Mouse (Mus musculus) hindbrain, embryonic 16.5 days (tissue): ENCODE measurements around the gene Olfr103. TPM values are rescaled to one million over a fixed set of nuclear protein-coding genes. Genes with fewer than 3 reads are reported as not detected.

Experiments used
- ATAC-seq: fragments of 200-750 bp; cut with Nextera tagmentation; 2 replicates; pipeline ENCODE4 v1.8.0; 2017; ENCODE audit warnings: moderate TSS enrichment, moderate library complexity
- H3K27ac ChIP-seq: fragments of 300-500 bp; sonication (generic); 2 replicates; pipeline ENCODE4 v1.5.1; 2014; ENCODE audit warnings: low read depth, mild to moderate bottlenecking, control low read depth, low read length, moderate library complexity
- H3K27me3 ChIP-seq: fragments of 300-500 bp; sonication (generic); replicated peaks from 2 replicates; pipeline ENCODE4 v1.6.1; 2014; ENCODE audit warnings: low read length; ENCODE audit not compliant: control insufficient read depth, insufficient read depth
- H3K36me3 ChIP-seq: fragments of 300-500 bp; sonication (generic); 2 replicates; pipeline ENCODE4 v1.6.1; 2014; ENCODE audit warnings: mild to moderate bottlenecking, low read length, moderate library complexity, mixed read lengths; ENCODE audit not compliant: control insufficient read depth, insufficient read depth
- H3K4me1 ChIP-seq: fragments of 300-500 bp; sonication (generic); 2 replicates; pipeline ENCODE4 v1.6.1; 2014; ENCODE audit warnings: low read depth, low read length; ENCODE audit not compliant: control insufficient read depth, insufficient read depth
- H3K4me2 ChIP-seq: fragments of 300-500 bp; sonication (generic); 2 replicates; pipeline ENCODE4 v1.6.1; 2014; ENCODE audit warnings: mild to moderate bottlenecking, low read length, control low read depth, moderate library complexity
- H3K4me3 ChIP-seq: fragments of 300-500 bp; sonication (generic); 2 replicates; pipeline ENCODE4 v1.5.1; 2014; ENCODE audit warnings: mild to moderate bottlenecking, low read length, control low read depth, moderate library complexity
- H3K9ac ChIP-seq: fragments of 300-500 bp; sonication (generic); 2 replicates; pipeline ENCODE4 v1.6.1; 2014; ENCODE audit warnings: low read depth, mild to moderate bottlenecking, control low read depth, low read length, moderate library complexity
- H3K9me3 ChIP-seq: fragments of 300-500 bp; sonication (generic); 2 replicates; pipeline ENCODE4 v1.6.1; 2014; ENCODE audit warnings: mild to moderate bottlenecking, low read length, moderate library complexity; ENCODE audit not compliant: control insufficient read depth
- WGBS: fragments of 180-500 bp; shearing (Covaris S2); extraction: QIAGEN DNeasy Blood & Tissue Kit; methylation state at CpG from one replicate; pipeline ENCODE4 v1.1.7; 2014; 5-methylcytosine and 5-hydroxymethylcytosine counted together
- polyA plus RNA-seq: library from polyadenylated mRNA; unstranded; fragments of >200 nt; fragmentation: Nextera tagmentation; extraction: Ambion mirVana; gene quantifications from 2 replicates; pipeline ENCODE4 v1.2.1, GENCODE M21; 2015

Gene Olfr103
- not detected in 2 replicates for polyA plus RNA-seq

- Histone ChIP-seq H3K4me3 (no peak within 1 kb of the TSS), H3K27me3 (no peaks in the 10 kb centered on the region), H3K36me3 (no peaks in the 10 kb centered on the region), H3K9me3 (no peaks in the 10 kb centered on the region), H3K4me1 (no peaks in the 10 kb centered on the region), H3K27ac (no peak within 1 kb of the TSS), H3K9ac (no peak within 1 kb of the TSS), H3K4me2 (no peak within 1 kb of the TSS)
- ATAC-seq = no peak
- WGBS = 93% methylated on average over 2 of the region's 2 CpGs
These were observed at the start of gene Olfr103 for GRCm38 (mm10) chr17:37339598-37339997. Olfr103 (minus strand) TSS chr17:37339698.

- H3K4me1 ChIP-seq = no peaks in the 10 kb centered on the region
- no peak within 1 kb of the TSS for H3K9ac ChIP-seq
- no peaks in the 10 kb centered on the region for H3K36me3 ChIP-seq
- H3K27me3 ChIP-seq = no peaks in the 10 kb centered on the region
- ATAC-seq = no peak
- no peak within 1 kb of the TSS for H3K4me3 ChIP-seq
- no peaks in the 10 kb centered on the region for H3K9me3 ChIP-seq
- H3K27ac ChIP-seq = no peak within 1 kb of the TSS
- no peak within 1 kb of the TSS for H3K4me2 ChIP-seq
These were observed 39.2 kb upstream of the Olfr103 start, which contains the start of gene Olfr105-ps for GRCm38 (mm10) chr17:37378733-37379132. Olfr105-ps (plus strand) TSS chr17:37379033.

GRCm38 (mm10) chr17:37359282-37359681 lies 19.8 kb upstream of the Olfr103 start, which contains the start of gene Olfr104-ps:
Olfr104-ps (plus strand) TSS chr17:37359582.
- H3K36me3 ChIP-seq = no peaks in the 10 kb centered on the region
- no peak within 1 kb of the TSS for H3K4me2 ChIP-seq
- no peaks in the 10 kb centered on the region for H3K9me3 ChIP-seq
- no peak for ATAC-seq
- H3K4me1 ChIP-seq = no peaks in the 10 kb centered on the region
- H3K27me3 ChIP-seq = no peaks in the 10 kb centered on the region
- H3K27ac ChIP-seq = no peak within 1 kb of the TSS
- H3K9ac ChIP-seq = no peak within 1 kb of the TSS
- no peak within 1 kb of the TSS for H3K4me3 ChIP-seq

GRCm38 (mm10) chr17:37316954-37317353 lies 22.5 kb downstream of the Olfr103 start, which contains the start of gene Olfr102:
Olfr102 (minus strand) TSS chr17:37317054.
- no peak within 1 kb of the TSS for H3K4me2 ChIP-seq
- no peak within 1 kb of the TSS for H3K4me3 ChIP-seq
- H3K36me3 ChIP-seq = no peaks in the 10 kb centered on the region
- H3K4me1 ChIP-seq = no peaks in the 10 kb centered on the region
- H3K9ac ChIP-seq = no peak within 1 kb of the TSS
- H3K27ac ChIP-seq = no peak within 1 kb of the TSS
- no peaks in the 10 kb centered on the region for H3K27me3 ChIP-seq
- H3K9me3 ChIP-seq = no peaks in the 10 kb centered on the region
- no peak for ATAC-seq

- Histone ChIP-seq H3K9me3 (no peaks in the 10 kb centered on the region), H3K9ac (no peak overlapping the region), H3K4me3 (no peak overlapping the region), H3K36me3 (no peaks in the 10 kb centered on the region), H3K27me3 (no peaks in the 10 kb centered on the region), H3K4me1 (no peaks in the 10 kb centered on the region), H3K27ac (no peak overlapping the region), H3K4me2 (no peak overlapping the region)
- ATAC-seq = no peak
- WGBS = 57% methylated on average over 2 of the region's 2 CpGs
These were observed 29.3 kb downstream of the Olfr103 start for GRCm38 (mm10) chr17:37310146-37310699.

- Histone ChIP-seq H3K9ac (no peak overlapping the region), H3K9me3 (no peaks in the 10 kb centered on the region), H3K27ac (no peak overlapping the region), H3K4me3 (no peak overlapping the region), H3K27me3 (no peaks in the 10 kb centered on the region), H3K4me2 (no peak overlapping the region), H3K36me3 (no peaks in the 10 kb centered on the region), H3K4me1 (no peaks in the 10 kb centered on the region)
- no peak for ATAC-seq
- WGBS = 50% methylated on average over 4 of the region's 4 CpGs
These were observed 31.0 kb downstream of the Olfr103 start for GRCm38 (mm10) chr17:37308483-37308882.

- H3K27ac ChIP-seq = no peak within 1 kb of the TSS
- H3K9ac ChIP-seq = no peak within 1 kb of the TSS
- H3K9me3 ChIP-seq = no peaks in the 10 kb centered on the region
- H3K4me2 ChIP-seq = no peak within 1 kb of the TSS
- no peak within 1 kb of the TSS for H3K4me3 ChIP-seq
- WGBS = 79% methylated on average over 4 of the region's 4 CpGs
- H3K27me3 ChIP-seq = no peaks in the 10 kb centered on the region
- no peaks in the 10 kb centered on the region for H3K36me3 ChIP-seq
- no peaks in the 10 kb centered on the region for H3K4me1 ChIP-seq
- no peak for ATAC-seq
These were observed 35.3 kb downstream of the Olfr103 start, which contains the start of gene Olfr101 for GRCm38 (mm10) chr17:37304213-37304612. Olfr101 (minus strand) TSS chr17:37304313.

Other genes with a start within 250 kb of the Olfr103 start
- gene Olfr91, start 241.4 kb downstream of the Olfr103 start, polyA plus RNA-seq = not detected in 2 replicates
- not detected in 2 replicates for gene Olfr92, start 219.6 kb downstream of the Olfr103 start, polyA plus RNA-seq
- not detected in 2 replicates for gene Olfr93, start 178.2 kb downstream of the Olfr103 start, polyA plus RNA-seq
- not detected in 2 replicates for gene Ubd, start 145.8 kb downstream of the Olfr103 start, polyA plus RNA-seq
- gene Olfr94, start 138.7 kb downstream of the Olfr103 start, polyA plus RNA-seq = 0.20 TPM in 1 of 2 replicates, not detected in the other
- not detected in 2 replicates for gene Olfr95, start 126.6 kb downstream of the Olfr103 start, polyA plus RNA-seq
- gene Olfr96, start 119.6 kb downstream of the Olfr103 start, polyA plus RNA-seq = not detected in 2 replicates
- gene Olfr97, start 102.4 kb downstream of the Olfr103 start, polyA plus RNA-seq = not detected in 2 replicates
- not detected in 2 replicates for gene Olfr98, start 75.9 kb downstream of the Olfr103 start, polyA plus RNA-seq
- gene H2-M3, start 69.5 kb downstream of the Olfr103 start, polyA plus RNA-seq = 1.5 and 1.6 TPM in 2 replicates
- gene Olfr99, start 56.2 kb downstream of the Olfr103 start, polyA plus RNA-seq = not detected in 2 replicates
- not detected in 2 replicates for gene Olfr101, start 35.4 kb downstream of the Olfr103 start, polyA plus RNA-seq
- gene Olfr102, start 22.6 kb downstream of the Olfr103 start, polyA plus RNA-seq = not detected in 2 replicates
- not detected in 2 replicates for gene Olfr104-ps, start 19.9 kb upstream of the Olfr103 start, polyA plus RNA-seq
- not detected in 2 replicates for gene Olfr105-ps, start 39.3 kb upstream of the Olfr103 start, polyA plus RNA-seq
- gene Olfr106-ps, start 50.7 kb upstream of the Olfr103 start, polyA plus RNA-seq = not detected in 2 replicates
- not detected in 2 replicates for gene Olfr107, start 59.5 kb upstream of the Olfr103 start, polyA plus RNA-seq
- gene Olfr108, start 105.8 kb upstream of the Olfr103 start, polyA plus RNA-seq = not detected in 2 replicates
- not detected in 2 replicates for gene Olfr109, start 119.2 kb upstream of the Olfr103 start, polyA plus RNA-seq
- not detected in 2 replicates for gene H2-M2, start 143.9 kb upstream of the Olfr103 start, polyA plus RNA-seq
- not detected in 2 replicates for gene Olfr110, start 152.8 kb upstream of the Olfr103 start, polyA plus RNA-seq
- not detected in 2 replicates for gene Olfr111, start 168.3 kb upstream of the Olfr103 start, polyA plus RNA-seq
- not detected in 2 replicates for gene Olfr112, start 229.8 kb upstream of the Olfr103 start, polyA plus RNA-seq
- gene Olfr113, start 238.0 kb upstream of the Olfr103 start, polyA plus RNA-seq = not detected in 2 replicates